Mouse (Mus musculus) common myeloid progenitor, adult 5-6 weeks (primary cell): Measurements from ENCODE around the gene Lpin3. TPM values are rescaled to one million over a fixed set of nuclear protein-coding genes. Genes with fewer than 3 reads are reported as not detected.
A peak's percentile ranks its signal among the peaks of the same experiment; 100 is the strongest.

Experiments used
- ATAC-seq: replicated peaks from 2 replicates; pipeline ENCODE4 v1.8.0; 2016; ENCODE audit warnings: low read depth, mild to moderate bottlenecking, moderate TSS enrichment, inconsistent platforms; ENCODE audit not compliant: poor library complexity, severe bottlenecking
- total RNA-seq: library from RNA; stranded (forward); fragments of 200-1000, 187-1606 nt; gene quantifications from 2 replicates; pipeline ENCODE4 v1.2.3, GENCODE M21; 2017

Lpin3 gene
- total RNA-seq, 1 experiment from 2014 or later, result not detected

GRCm38 (mm10) chr2:160884830-160885229 is 4.4 kb downstream of the Lpin3 start:
- peak; percentile 57 for ATAC-seq

GRCm38 (mm10) chr2:160886221-160886620 is 5.8 kb downstream of the Lpin3 start:
- ATAC-seq, result no peak

GRCm38 (mm10) chr2:160887284-160887683 is 6.8 kb downstream of the Lpin3 start:
- ATAC-seq, result peak; percentile 92

GRCm38 (mm10) chr2:160887859-160888258 is 7.4 kb downstream of the Lpin3 start:
- peak; percentile 37 for ATAC-seq

- ATAC-seq, result no peak
These were observed 10.6 kb downstream of the Lpin3 start for GRCm38 (mm10) chr2:160891045-160891444.

- ATAC-seq, result no peak
These were observed 11.2 kb downstream of the Lpin3 start for GRCm38 (mm10) chr2:160891697-160892096.

- ATAC-seq, result no peak
These were observed 21.4 kb downstream of the Lpin3 start for GRCm38 (mm10) chr2:160901656-160902412.

GRCm38 (mm10) chr2:160905301-160905700 is 24.8 kb downstream of the Lpin3 start:
- ATAC-seq, result no peak

GRCm38 (mm10) chr2:160906101-160906500 is 25.6 kb downstream of the Lpin3 start:
- ATAC-seq, result no peak

- no peak for ATAC-seq
These were observed 28.1 kb downstream of the Lpin3 start for GRCm38 (mm10) chr2:160908607-160909006.

- ATAC-seq, result no peak
These were observed 30.2 kb downstream of the Lpin3 start for GRCm38 (mm10) chr2:160910633-160911032.

GRCm38 (mm10) chr2:160911558-160912201 is 31.2 kb downstream of the Lpin3 start:
- no peak for ATAC-seq

GRCm38 (mm10) chr2:160912231-160912671 is 31.8 kb downstream of the Lpin3 start, which contains the start of gene Emilin3:
Gene Emilin3, minus strand, starts transcription at chr2:160912328.
- ATAC-seq, result no peak

GRCm38 (mm10) chr2:160914656-160915055 is 34.2 kb downstream of the Lpin3 start:
- ATAC-seq, result no peak

GRCm38 (mm10) chr2:160915821-160916610 is 35.5 kb downstream of the Lpin3 start:
- no peak for ATAC-seq

- no peak for ATAC-seq
These were observed 36.2 kb downstream of the Lpin3 start for GRCm38 (mm10) chr2:160916714-160917113.

- ATAC-seq, result no peak
These were observed 36.8 kb downstream of the Lpin3 start for GRCm38 (mm10) chr2:160917313-160917712.

GRCm38 (mm10) chr2:160918154-160918929 is 37.9 kb downstream of the Lpin3 start:
- no peak for ATAC-seq

GRCm38 (mm10) chr2:160918930-160919215 is 38.4 kb downstream of the Lpin3 start:
- ATAC-seq, result no peak

- no peak for ATAC-seq
These were observed 40.8 kb downstream of the Lpin3 start for GRCm38 (mm10) chr2:160921285-160921684.
